Mouse (Mus musculus) lung, embryonic 14.5 days (tissue): ENCODE data around the gene Vps26c. TPM values are rescaled to one million over a fixed set of nuclear protein-coding genes. Genes with fewer than 3 reads are reported as not detected.
"Not testable (repeated sequence)": the region's sequence is repeated elsewhere in the genome, so short reads cannot be mapped to it uniquely, and the experiment has no call there.

Experiments
- ATAC-seq: fragments of 200-750 bp; cut with Nextera tagmentation; 2 replicates; pipeline ENCODE4 v1.8.0; 2017; ENCODE audit warnings: mild to moderate bottlenecking, moderate TSS enrichment, moderate library complexity; ENCODE audit not compliant: insufficient read depth
- DNase-seq: peaks from one replicate; pipeline ENCODE4 v3.0.0-alpha.2; 2015
- H3K27ac ChIP-seq: fragments of 300-500 bp; sonication (generic); 2 replicates; pipeline ENCODE4 v1.5.1; 2014; ENCODE audit warnings: low read depth, mild to moderate bottlenecking, moderate library complexity
- H3K27me3 ChIP-seq: fragments of 300-500 bp; sonication (generic); 2 replicates; pipeline ENCODE4 v1.6.1; 2014; ENCODE audit warnings: low read length, control low read depth; ENCODE audit not compliant: insufficient read depth
- H3K36me3 ChIP-seq: fragments of 300-500 bp; sonication (generic); 2 replicates; pipeline ENCODE4 v1.6.1; 2014; ENCODE audit warnings: control low read depth; ENCODE audit not compliant: insufficient read depth
- H3K4me1 ChIP-seq: fragments of 300-500 bp; sonication (generic); 2 replicates; pipeline ENCODE4 v1.6.1; 2014; ENCODE audit warnings: antibody characterized with exemption, control low read depth; ENCODE audit not compliant: insufficient read depth
- H3K4me2 ChIP-seq: fragments of 300-500 bp; sonication (generic); 2 replicates; pipeline ENCODE4 v1.6.1; 2014; ENCODE audit warnings: mild to moderate bottlenecking
- H3K4me3 ChIP-seq: fragments of 300-500 bp; sonication (generic); 2 replicates; pipeline ENCODE4 v1.5.1; 2014; ENCODE audit warnings: low read depth, low read length
- H3K9ac ChIP-seq: fragments of 300-500 bp; sonication (generic); 2 replicates; pipeline ENCODE4 v1.6.1; 2014
- H3K9me3 ChIP-seq: fragments of 300-500 bp; sonication (generic); 2 replicates; pipeline ENCODE4 v1.6.1; 2016; ENCODE audit warnings: low read depth, low read length, control low read depth
- CTCF ChIP-seq: IDR thresholded peaks from 2 replicates; pipeline ENCODE4 v1.5.1; 2016; ENCODE audit warnings: antibody characterized with exemption, low read depth
- WGBS: fragments of 180-500 bp; shearing (Covaris S2); extraction: QIAGEN DNeasy Blood & Tissue Kit; methylation state at CpG from one replicate; pipeline ENCODE4 v1.1.7; 2014; 5-methylcytosine and 5-hydroxymethylcytosine counted together
- polyA plus RNA-seq: library from polyadenylated mRNA; unstranded; fragments of >200 nt; fragmentation: Nextera tagmentation; extraction: Ambion mirVana; gene quantifications from 2 replicates; pipeline ENCODE4 v1.2.1, GENCODE M21; 2014

Gene Vps26c
- polyA plus RNA-seq, 1 experiment from 2014 or later = 54.9 TPM

GRCm38 (mm10) chr16:94489326-94489725 lies 37.3 kb downstream of the Vps26c start:
- no peak for TF ChIP-seq CTCF
- H3K27me3 ChIP-seq = no peaks in the 10 kb centered on the region
- ATAC-seq = no peak
- 88% methylated on average over 5 of the region's 5 CpGs for WGBS
- H3K4me1 ChIP-seq = no peaks in the 10 kb centered on the region
- no peak for DNase-seq
- H3K36me3 ChIP-seq = no peaks in the 10 kb centered on the region
- H3K4me3 ChIP-seq = no peak overlapping the region
- H3K27ac ChIP-seq = no peak overlapping the region
- H3K4me2 ChIP-seq = no peak overlapping the region
- H3K9ac ChIP-seq = no peak overlapping the region
- H3K9me3 ChIP-seq = no peaks in the 10 kb centered on the region

DNA sequence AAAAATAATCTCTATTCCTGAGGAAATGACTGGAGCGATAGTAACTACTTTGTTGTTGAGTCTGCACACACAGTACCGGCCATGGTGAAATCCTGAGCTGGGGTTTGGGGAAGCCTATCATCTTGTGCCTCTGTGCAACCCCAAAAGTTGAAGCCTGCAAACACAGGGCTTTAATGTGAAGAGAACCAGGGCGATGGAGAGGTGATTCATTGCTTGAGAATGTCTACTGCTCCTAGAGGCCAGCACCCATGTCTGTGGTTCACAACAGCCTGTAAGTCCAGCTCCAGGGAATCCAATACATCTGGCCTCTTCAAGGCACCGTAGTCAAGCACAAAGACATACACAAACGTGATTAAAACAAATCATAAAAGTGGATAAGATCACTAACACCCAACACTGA lies 39.3 kb downstream of the Vps26c start:
- TF ChIP-seq CTCF = no peak
- Histone ChIP-seq H3K27ac (no peak overlapping the region), H3K36me3 (no peaks in the 10 kb centered on the region), H3K9ac (no peak overlapping the region), H3K4me1 (no peaks in the 10 kb centered on the region), H3K9me3 (no peaks in the 10 kb centered on the region), H3K27me3 (no peaks in the 10 kb centered on the region), H3K4me3 (no peak overlapping the region), H3K4me2 (no peak overlapping the region)
- no peak for ATAC-seq
- no peak for DNase-seq
- WGBS = 67% methylated on average over 5 of the region's 5 CpGs

DNA sequence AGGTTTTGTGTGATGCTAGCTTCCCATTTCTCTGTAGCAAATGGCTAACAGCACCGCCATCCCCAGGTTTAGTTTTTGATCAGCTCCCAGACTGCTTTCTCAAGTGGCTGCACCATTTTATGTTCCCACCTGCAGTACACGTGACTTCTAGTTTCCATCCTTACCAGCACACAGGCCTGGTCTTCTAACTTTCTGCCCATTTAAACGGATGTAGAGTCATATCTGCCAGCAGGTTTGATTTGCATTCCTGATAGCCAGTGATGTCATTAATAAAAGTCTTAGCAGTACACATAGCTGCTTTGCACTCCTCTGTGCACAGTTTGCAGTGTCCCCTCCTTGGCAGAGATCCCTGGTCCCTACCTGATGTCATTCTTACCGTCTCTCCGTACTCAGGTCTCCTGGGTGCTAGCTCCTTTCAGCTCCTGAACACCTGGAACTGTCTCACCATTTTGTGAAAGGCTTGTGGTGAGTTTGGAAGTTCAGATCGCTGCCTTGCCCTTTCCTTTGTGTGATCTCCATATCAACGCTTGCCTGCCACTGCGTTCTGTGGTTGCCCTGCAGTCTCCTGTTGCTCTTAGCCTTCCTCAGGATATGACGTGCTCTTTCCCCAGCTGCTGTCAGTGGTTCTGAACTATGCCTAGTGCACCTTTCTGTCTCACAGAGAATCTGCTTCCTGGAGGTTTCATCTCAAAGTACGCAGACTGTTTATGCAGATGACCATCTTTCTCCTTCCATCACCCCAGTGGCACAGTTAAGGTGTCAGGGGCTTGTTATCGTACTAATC lies 41.7 kb downstream of the Vps26c start:
- Histone ChIP-seq H3K9me3 (no peaks in the 10 kb centered on the region), H3K36me3 (no peaks in the 10 kb centered on the region), H3K27me3 (no peaks in the 10 kb centered on the region), H3K4me3 (no peak overlapping the region), H3K4me2 (no peak overlapping the region), H3K9ac (no peak overlapping the region), H3K4me1 (no peaks in the 10 kb centered on the region), H3K27ac (no peak overlapping the region)
- no peak for TF ChIP-seq CTCF
- ATAC-seq = no peak
- no peak for DNase-seq
- WGBS = 69% methylated on average over 11 of the region's 11 CpGs

DNA sequence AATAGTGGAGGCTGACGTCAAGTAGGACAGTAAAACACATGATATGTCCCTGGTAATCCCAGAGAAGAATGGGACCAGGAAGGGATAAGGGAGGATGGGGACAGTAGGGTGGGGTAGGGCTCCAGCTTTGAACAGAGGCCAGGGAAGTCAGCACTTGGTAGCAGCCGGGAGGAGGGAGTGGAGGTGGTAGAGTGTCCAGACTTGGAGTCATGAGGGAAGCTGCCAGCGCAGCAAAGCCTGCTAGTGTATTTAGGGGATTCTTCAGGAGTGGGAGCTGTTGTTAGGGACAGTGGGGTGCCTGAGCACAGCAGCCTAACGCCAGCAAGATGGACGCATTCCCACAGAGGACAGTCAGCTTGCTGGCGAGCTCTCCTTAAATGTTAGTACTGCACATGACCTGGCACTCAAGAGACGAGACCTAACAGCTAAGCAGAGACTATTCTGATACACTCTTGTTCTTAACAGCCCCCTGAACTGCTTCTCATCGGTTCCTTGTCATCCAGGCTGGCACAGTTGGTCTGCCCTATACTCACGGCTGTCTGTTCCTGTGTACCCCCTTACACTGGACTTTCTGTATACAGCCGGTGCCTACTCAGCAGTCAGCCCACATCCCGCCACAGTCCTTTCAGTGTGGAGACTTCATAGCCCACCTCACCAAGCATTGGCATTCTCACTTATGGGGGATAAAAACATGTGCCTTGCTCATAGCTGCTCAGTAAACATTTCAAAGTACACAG lies 53.4 kb downstream of the Vps26c start:
- H3K4me3 ChIP-seq = no peak overlapping the region
- H3K9me3 ChIP-seq = no peaks in the 10 kb centered on the region
- H3K9ac ChIP-seq = no peak overlapping the region
- 81% methylated on average over 11 of the region's 11 CpGs for WGBS
- H3K36me3 ChIP-seq = peaks cover 39% of the 10 kb centered on the region
- no peaks in the 10 kb centered on the region for H3K27me3 ChIP-seq
- no peak for ATAC-seq
- H3K4me2 ChIP-seq = no peak overlapping the region
- TF ChIP-seq CTCF = no peak
- DNase-seq = no peak
- H3K27ac ChIP-seq = no peak overlapping the region
- H3K4me1 ChIP-seq = no peaks in the 10 kb centered on the region

DNA sequence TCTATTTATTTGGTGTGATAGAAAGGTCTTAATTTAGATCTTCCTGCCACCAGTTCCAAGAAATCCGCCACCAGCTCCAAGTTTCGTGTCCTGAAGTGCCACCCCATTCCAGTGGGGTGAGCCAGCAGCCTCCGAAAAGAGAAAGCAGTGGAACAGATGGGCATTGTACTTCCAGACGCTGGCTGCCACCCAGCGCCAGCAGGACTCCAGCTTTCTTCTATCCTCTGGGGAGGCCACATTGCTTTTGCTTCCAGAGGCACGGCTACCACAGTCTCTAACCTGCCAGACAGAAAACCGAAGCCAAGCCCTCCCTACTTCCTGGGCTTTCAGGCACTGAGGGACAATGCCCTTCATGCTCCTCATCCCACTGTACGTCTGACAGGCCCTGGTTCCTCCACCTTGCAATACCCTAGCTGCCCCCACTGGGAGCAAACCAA lies 54.1 kb downstream of the Vps26c start:
- Histone ChIP-seq H3K4me1 (no peaks in the 10 kb centered on the region), H3K9ac (no peak overlapping the region), H3K27ac (no peak overlapping the region), H3K4me3 (no peak overlapping the region), H3K27me3 (no peaks in the 10 kb centered on the region), H3K36me3 (peaks cover 46% of the 10 kb centered on the region), H3K9me3 (no peaks in the 10 kb centered on the region), H3K4me2 (no peak overlapping the region)
- ATAC-seq (no peak), DNase-seq (peak; percentile 15)
- TF ChIP-seq CTCF = no peak
- WGBS = 75% methylated on average over 8 of the region's 8 CpGs

DNA sequence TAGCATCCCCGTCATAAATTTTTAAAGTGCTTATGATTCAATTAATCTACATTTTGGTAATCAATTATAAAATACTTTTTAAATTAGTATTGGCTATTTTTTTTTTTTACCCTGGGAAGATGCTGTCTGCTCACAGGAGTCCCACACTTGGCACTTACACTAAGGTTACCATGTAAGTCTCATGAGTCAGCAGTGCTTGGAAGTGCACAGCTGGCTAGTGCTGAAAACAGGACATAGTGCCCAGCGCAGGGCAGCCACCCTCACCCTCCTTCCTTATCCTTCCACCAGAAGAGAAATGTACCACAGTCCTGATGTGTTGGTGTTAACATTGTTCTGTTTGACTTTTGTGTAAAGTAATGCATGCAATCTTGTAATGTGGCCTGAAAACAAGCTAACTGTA lies 58.2 kb downstream of the Vps26c start:
- H3K4me3 ChIP-seq = no peak overlapping the region

GRCm38 (mm10) chr16:94467337-94468055 lies 59.1 kb downstream of the Vps26c start:
- Histone ChIP-seq H3K36me3 (peaks cover 90% of the 10 kb centered on the region), H3K27me3 (no peaks in the 10 kb centered on the region), H3K4me2 (no peak overlapping the region), H3K4me1 (no peaks in the 10 kb centered on the region), H3K27ac (no peak overlapping the region), H3K9ac (no peak overlapping the region), H3K9me3 (no peaks in the 10 kb centered on the region), H3K4me3 (no peak overlapping the region)
- no peak for DNase-seq
- ATAC-seq = no peak
- 88% methylated on average over 11 of the region's 11 CpGs for WGBS
- no peak for TF ChIP-seq CTCF

More for the DNA sequence above, 58.2 kb downstream of the Vps26c start:
- H3K36me3 ChIP-seq = peaks cover 86% of the 10 kb centered on the region
- H3K9ac ChIP-seq = no peak overlapping the region
- H3K27me3 ChIP-seq = no peaks in the 10 kb centered on the region
- H3K27ac ChIP-seq = no peak overlapping the region
- no peak overlapping the region for H3K4me2 ChIP-seq
- TF ChIP-seq CTCF = no peak
- ATAC-seq (no peak), DNase-seq (no peak)
- 91% methylated on average over 2 of the region's 2 CpGs for WGBS
- H3K9me3 ChIP-seq = no peaks in the 10 kb centered on the region
- no peaks in the 10 kb centered on the region for H3K4me1 ChIP-seq

GRCm38 (mm10) chr16:94466317-94466716 lies 60.3 kb downstream of the Vps26c start:
- not testable (repeated sequence) for ATAC-seq, H3K4me1 ChIP-seq, H3K9ac ChIP-seq, H3K27ac ChIP-seq, DNase-seq, H3K27me3 ChIP-seq, H3K4me3 ChIP-seq, H3K9me3 ChIP-seq, H3K4me2 ChIP-seq
- H3K36me3 ChIP-seq = peaks cover 95% of the 10 kb centered on the region
- 95% methylated on average over 7 of the region's 7 CpGs for WGBS
